Mouse (Mus musculus) megakaryocyte, embryonic 14.5 days (primary cell): Measurements from ENCODE around the gene Samhd1. TPM values are rescaled to one million over a fixed set of nuclear protein-coding genes. Genes with fewer than 3 reads are reported as not detected.

Source experiments
- H3K27me3 ChIP-seq: replicated peaks from 2 replicates; pipeline ENCODE3; 2012; ENCODE audit warnings: inconsistent platforms
- H3K36me3 ChIP-seq: replicated peaks from 2 replicates; pipeline ENCODE3; 2012; ENCODE audit warnings: low read length, inconsistent platforms, mixed read lengths
- H3K4me1 ChIP-seq: 2 replicates; pipeline ENCODE4 v1.6.1; 2012; ENCODE audit warnings: inconsistent platforms
- H3K4me3 ChIP-seq: replicated peaks from 2 replicates; pipeline ENCODE3; 2012; ENCODE audit warnings: moderate library complexity, mild to moderate bottlenecking, inconsistent platforms
- H3K9me3 ChIP-seq: 2 replicates; pipeline ENCODE4 v1.6.1; 2012; ENCODE audit warnings: inconsistent platforms
- FLI1 ChIP-seq: IDR thresholded peaks from 2 replicates; pipeline ENCODE4 v1.6.1; 2012; ENCODE audit warnings: low read length, inconsistent platforms, mixed read lengths
- GATA1 ChIP-seq: IDR thresholded peaks from 3 replicates; pipeline ENCODE4 v1.6.1; 2012; ENCODE audit warnings: mixed read lengths, low read length, inconsistent platforms, borderline replicate concordance
- polyA plus RNA-seq: library from polyadenylated mRNA; stranded (reverse); fragments of >175 nt; gene quantifications from 2 replicates; pipeline ENCODE4 v1.2.3, GENCODE M21; 2012; ENCODE audit warnings: low replicate concordance; ENCODE audit not compliant: insufficient read depth

Samhd1 gene
- polyA plus RNA-seq, 1 experiment, result 27.3 TPM

- Histone ChIP-seq H3K36me3 (peaks cover 3% of the 10 kb centered on the region), H3K27me3 (no peaks in the 10 kb centered on the region), H3K9me3 (no peaks in the 10 kb centered on the region; the same call in 1 of the 2 replicates), H3K4me3 (no peak overlapping the region), H3K4me1 (peaks cover 49% of the 10 kb centered on the region)
- TF ChIP-seq GATA1, result no peak
- TF ChIP-seq FLI1, result no peak
These were observed 3.1 kb upstream of the Samhd1 start for GRCm38 (mm10) chr2:157137959-157138731.

DNA sequence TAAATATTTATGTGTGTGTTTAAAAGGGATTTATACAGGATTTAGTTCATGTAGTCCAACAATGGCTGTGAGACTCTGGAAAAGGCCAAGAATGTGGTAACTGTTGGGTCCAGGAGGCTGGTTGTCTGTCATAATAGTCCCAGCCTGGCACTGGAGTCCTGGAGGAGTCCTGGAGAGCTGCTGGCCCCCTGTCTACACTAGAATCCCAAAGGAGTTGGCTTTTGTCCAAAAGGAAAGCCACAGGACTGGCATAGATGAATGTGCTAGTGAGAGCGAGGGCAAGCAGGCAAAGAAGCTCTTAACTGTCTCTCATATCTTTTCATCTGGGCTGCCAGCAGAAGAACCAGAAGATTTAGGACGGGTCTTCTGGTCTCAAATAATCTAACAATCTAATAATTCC, 1.6 kb upstream of the Samhd1 start:
- Histone ChIP-seq H3K4me1 (peaks cover 60% of the 10 kb centered on the region), H3K9me3 (no peaks in the 10 kb centered on the region; the same call in 1 of the 2 replicates), H3K4me3 (no peak overlapping the region), H3K36me3 (peaks cover 3% of the 10 kb centered on the region), H3K27me3 (no peaks in the 10 kb centered on the region)
- TF ChIP-seq FLI1, result no peak

DNA sequence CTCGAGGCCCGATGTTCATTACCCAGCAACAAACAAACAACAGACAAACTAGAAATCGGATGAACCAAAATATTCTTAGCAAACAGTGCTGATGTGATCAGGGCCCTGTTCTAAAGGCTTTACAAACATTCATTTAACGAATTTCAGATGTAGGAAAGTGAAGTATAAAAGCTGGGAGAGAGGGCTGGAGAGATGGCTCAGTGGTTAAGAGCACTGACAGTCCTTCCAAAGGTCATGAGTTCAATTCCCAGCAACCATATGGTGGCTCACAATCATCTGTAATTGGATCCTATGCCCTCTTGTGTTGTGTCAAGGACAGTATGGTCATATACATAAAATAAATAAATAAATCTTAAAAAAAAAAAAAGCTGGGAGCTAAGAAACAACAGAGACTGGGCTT, 1.1 kb upstream of the Samhd1 start:
- no peak overlapping the region for H3K4me3 ChIP-seq
- H3K4me1 ChIP-seq, result peaks cover 61% of the 10 kb centered on the region
- H3K36me3 ChIP-seq, result peaks cover 3% of the 10 kb centered on the region
- no peaks in the 10 kb centered on the region; the same call in 1 of the 2 replicates for H3K9me3 ChIP-seq
- TF ChIP-seq GATA1 (no peak), FLI1 (no peak)
- no peaks in the 10 kb centered on the region for H3K27me3 ChIP-seq

DNA sequence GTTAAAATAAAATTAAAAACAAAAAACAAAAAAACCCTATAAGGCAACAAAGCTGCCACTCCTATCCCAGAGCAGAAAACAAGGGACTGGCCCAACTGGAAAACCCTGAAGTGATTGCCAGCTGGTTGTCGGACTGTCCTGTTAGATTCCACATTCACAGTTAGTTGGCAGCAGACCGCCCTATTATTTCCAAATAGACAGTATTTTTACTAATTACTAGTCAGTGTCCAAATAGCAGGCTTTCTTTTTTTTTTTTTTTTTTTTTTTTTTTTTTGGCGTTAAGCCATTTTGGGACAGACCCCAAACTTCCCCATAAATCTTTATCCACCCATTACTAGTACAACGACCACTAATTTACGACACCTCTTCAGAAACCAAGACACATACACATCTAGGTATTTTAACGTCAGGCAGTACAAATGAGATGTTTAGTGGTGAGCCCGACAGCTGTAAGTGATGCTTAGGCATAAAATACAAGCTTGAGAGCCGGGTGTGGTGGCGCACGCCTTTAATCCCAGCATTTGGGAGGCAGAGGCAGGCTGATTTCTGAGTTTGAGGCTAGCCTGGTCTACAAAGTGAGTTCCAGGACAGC, 560 bp upstream of the Samhd1 start:
- Histone ChIP-seq H3K27me3 (no peaks in the 10 kb centered on the region), H3K4me1 (peaks cover 64% of the 10 kb centered on the region), H3K9me3 (no peaks in the 10 kb centered on the region; the same call in 1 of the 2 replicates), H3K36me3 (peaks cover 3% of the 10 kb centered on the region), H3K4me3 (peak overlapping the region; percentile 98)
- TF ChIP-seq FLI1, result no peak
- no peak for TF ChIP-seq GATA1

- TF ChIP-seq GATA1 (no peak), FLI1 (no peak)
- H3K4me3 ChIP-seq, result peak overlapping the region; percentile 98
- H3K9me3 ChIP-seq, result no peaks in the 10 kb centered on the region
- H3K36me3 ChIP-seq, result peaks cover 3% of the 10 kb centered on the region
- H3K27me3 ChIP-seq, result no peaks in the 10 kb centered on the region
- peaks cover 73% of the 10 kb centered on the region for H3K4me1 ChIP-seq
These were observed 560 bp downstream of the Samhd1 start for GRCm38 (mm10) chr2:157134479-157134931.

- Histone ChIP-seq H3K4me1 (peaks cover 72% of the 10 kb centered on the region), H3K4me3 (peak overlapping the region; percentile 98), H3K9me3 (no peaks in the 10 kb centered on the region), H3K27me3 (no peaks in the 10 kb centered on the region), H3K36me3 (no peaks in the 10 kb centered on the region)
- no peak for TF ChIP-seq FLI1
- no peak for TF ChIP-seq GATA1
These were observed 1.1 kb downstream of the Samhd1 start for GRCm38 (mm10) chr2:157133769-157134478.

- Histone ChIP-seq H3K4me3 (peak overlapping the region; percentile 86), H3K4me1 (peaks cover 69% of the 10 kb centered on the region), H3K36me3 (peaks cover 6% of the 10 kb centered on the region), H3K9me3 (no peaks in the 10 kb centered on the region), H3K27me3 (no peaks in the 10 kb centered on the region)
- no peak for TF ChIP-seq GATA1
- no peak for TF ChIP-seq FLI1
These were observed 2.2 kb downstream of the Samhd1 start for GRCm38 (mm10) chr2:157132686-157133540.

DNA sequence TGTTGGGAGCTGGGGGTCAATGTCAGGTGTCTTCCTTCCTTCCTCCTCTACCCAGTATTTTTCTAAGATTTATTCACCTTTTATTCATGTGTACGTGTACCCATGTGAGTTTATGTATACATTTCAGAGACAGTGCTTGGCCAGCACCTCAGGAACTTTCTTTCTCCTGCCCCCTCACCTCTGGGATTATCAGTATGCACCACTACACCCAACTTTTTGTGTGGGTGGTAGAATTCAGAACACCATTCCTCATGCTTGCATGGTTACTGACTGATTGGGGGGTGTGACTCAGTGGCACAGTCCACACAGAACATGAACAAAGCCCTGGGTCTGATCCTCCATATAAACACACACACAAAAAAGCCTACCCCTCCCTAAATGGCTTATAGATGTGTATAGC, 3.0 kb downstream of the Samhd1 start:
- Histone ChIP-seq H3K4me3 (peak overlapping the region; percentile 69), H3K36me3 (peaks cover 14% of the 10 kb centered on the region), H3K9me3 (no peaks in the 10 kb centered on the region), H3K27me3 (no peaks in the 10 kb centered on the region), H3K4me1 (peaks cover 67% of the 10 kb centered on the region)
- TF ChIP-seq FLI1 (no peak), GATA1 (no peak)

- H3K36me3 ChIP-seq, result peaks cover 25% of the 10 kb centered on the region
- peaks cover 58% of the 10 kb centered on the region for H3K4me1 ChIP-seq
- H3K27me3 ChIP-seq, result no peaks in the 10 kb centered on the region
- H3K9me3 ChIP-seq, result no peaks in the 10 kb centered on the region
- H3K4me3 ChIP-seq, result peak overlapping the region; percentile 92
- TF ChIP-seq GATA1 (no peak), FLI1 (no peak)
These were observed 4.1 kb downstream of the Samhd1 start for GRCm38 (mm10) chr2:157130813-157131514.
